Mouse (Mus musculus): ENCODE data around the gene Tmem212. TPM values are rescaled to one million over a fixed set of nuclear protein-coding genes. Genes with fewer than 3 reads are reported as not detected.

Tmem212 gene
- polyA plus RNA-seq, 2 experiments: not detected

- no peak for DNase-seq (ENCODE audit: low spot score)
- H3K36me3 ChIP-seq (ENCODE audit: control insufficient read depth, insufficient read depth, low read length): no peaks in the 10 kb centered on the region
- H3K9me3 ChIP-seq (ENCODE audit: control insufficient read depth, low read length): no peaks in the 10 kb centered on the region
- H3K27me3 ChIP-seq (ENCODE audit: control insufficient read depth, insufficient read depth, low read length): no peaks in the 10 kb centered on the region
- WGBS: 61% methylated on average over 3 of the region's 3 CpGs
- no peak overlapping the region for H3K27ac ChIP-seq (replicated peaks; ENCODE audit: low read depth, low read length)
- TF ChIP-seq POLR2A (IDR thresholded peaks at IDR 0.05; ENCODE audit: borderline replicate concordance, extremely low read depth, insufficient read depth, insufficient read length): no peak
- ATAC-seq (ENCODE audit: low FRiP score, low read depth): no peak
- no peak overlapping the region for H3K9ac ChIP-seq (ENCODE audit: low read depth, low read length, severe bottlenecking)
- H3K4me2 ChIP-seq (replicated peaks; ENCODE audit: low read depth, low read length, severe bottlenecking): no peak overlapping the region
- no peak overlapping the region for H3K4me3 ChIP-seq (replicated peaks; ENCODE audit: low read length)
- H3K4me1 ChIP-seq (ENCODE audit: control insufficient read depth, insufficient read depth, low read length): peaks cover 16% of the 10 kb centered on the region
Measured at GRCm38 (mm10) chr3:27867731-27868130, 28.4 kb downstream of the Tmem212 start.

GRCm38 (mm10) chr3:27862821-27863740 lies 33.1 kb downstream of the Tmem212 start:
- TF ChIP-seq POLR2A (IDR thresholded peaks at IDR 0.05; ENCODE audit: borderline replicate concordance, extremely low read depth, insufficient read depth, insufficient read length): peak; percentile 67; the same call in 1 of the 2 replicates
- Histone ChIP-seq H3K9ac (ENCODE audit: low read depth, low read length, severe bottlenecking) (peak overlapping the region; percentile 54), H3K27me3 (ENCODE audit: control insufficient read depth, insufficient read depth, low read length) (no peaks in the 10 kb centered on the region), H3K4me2 (replicated peaks; ENCODE audit: low read depth, low read length, severe bottlenecking) (peak overlapping the region; percentile 49), H3K27ac (replicated peaks; ENCODE audit: low read depth, low read length) (peak overlapping the region; percentile 94), H3K4me1 (ENCODE audit: control insufficient read depth, insufficient read depth, low read length) (peaks cover 48% of the 10 kb centered on the region), H3K4me3 (replicated peaks; ENCODE audit: low read length) (peak overlapping the region; percentile 24), H3K9me3 (ENCODE audit: control insufficient read depth, low read length) (no peaks in the 10 kb centered on the region), H3K36me3 (ENCODE audit: control insufficient read depth, insufficient read depth, low read length) (no peaks in the 10 kb centered on the region)
- ATAC-seq (ENCODE audit: low FRiP score, low read depth): peak; percentile 91
- 3% methylated on average over 16 of the region's 16 CpGs for WGBS
- peak; percentile 96 for DNase-seq (ENCODE audit: low spot score)

GRCm38 (mm10) chr3:27861601-27862000 lies 34.6 kb downstream of the Tmem212 start:
- H3K4me1 ChIP-seq (ENCODE audit: control insufficient read depth, insufficient read depth, low read length): peaks cover 50% of the 10 kb centered on the region
- peak; percentile 27 for DNase-seq (ENCODE audit: low spot score)
- H3K27ac ChIP-seq (replicated peaks; ENCODE audit: low read depth, low read length): no peak overlapping the region
- no peaks in the 10 kb centered on the region for H3K27me3 ChIP-seq (ENCODE audit: control insufficient read depth, insufficient read depth, low read length)
- ATAC-seq (ENCODE audit: low FRiP score, low read depth): no peak
- no peaks in the 10 kb centered on the region for H3K9me3 ChIP-seq (ENCODE audit: control insufficient read depth, low read length)
- no peak overlapping the region for H3K4me2 ChIP-seq (replicated peaks; ENCODE audit: low read depth, low read length, severe bottlenecking)
- H3K9ac ChIP-seq (ENCODE audit: low read depth, low read length, severe bottlenecking): no peak overlapping the region
- no peaks in the 10 kb centered on the region for H3K36me3 ChIP-seq (ENCODE audit: control insufficient read depth, insufficient read depth, low read length)
- 73% methylated on average over 6 of the region's 6 CpGs for WGBS
- TF ChIP-seq POLR2A (IDR thresholded peaks at IDR 0.05; ENCODE audit: borderline replicate concordance, extremely low read depth, insufficient read depth, insufficient read length): no peak
- no peak overlapping the region for H3K4me3 ChIP-seq (replicated peaks; ENCODE audit: low read length)

GRCm38 (mm10) chr3:27861086-27861485 lies 35.1 kb downstream of the Tmem212 start:
- DNase-seq (ENCODE audit: low spot score): no peak
- H3K4me3 ChIP-seq (replicated peaks; ENCODE audit: low read length): no peak overlapping the region
- no peak for ATAC-seq (ENCODE audit: low FRiP score, low read depth)

GRCm38 (mm10) chr3:27859161-27859561 lies 37.0 kb downstream of the Tmem212 start:
- H3K9ac ChIP-seq (ENCODE audit: low read depth, low read length, severe bottlenecking): no peak overlapping the region
- DNase-seq (ENCODE audit: low spot score) (peak; percentile 62), ATAC-seq (ENCODE audit: low FRiP score, low read depth) (peak; percentile 66)
- WGBS: 5% methylated on average over 5 of the region's 5 CpGs
- TF ChIP-seq POLR2A (IDR thresholded peaks at IDR 0.05; ENCODE audit: borderline replicate concordance, extremely low read depth, insufficient read depth, insufficient read length): no peak
- no peaks in the 10 kb centered on the region for H3K9me3 ChIP-seq (ENCODE audit: control insufficient read depth, low read length)
- H3K4me3 ChIP-seq (replicated peaks; ENCODE audit: low read length): no peak overlapping the region
- no peaks in the 10 kb centered on the region for H3K36me3 ChIP-seq (ENCODE audit: control insufficient read depth, insufficient read depth, low read length)
- H3K4me2 ChIP-seq (replicated peaks; ENCODE audit: low read depth, low read length, severe bottlenecking): peak overlapping the region; percentile 32; the same call in 1 of the 2 replicates
- peaks cover 50% of the 10 kb centered on the region for H3K4me1 ChIP-seq (ENCODE audit: control insufficient read depth, insufficient read depth, low read length)
- peak overlapping the region; percentile 68 for H3K27ac ChIP-seq (replicated peaks; ENCODE audit: low read depth, low read length)
- no peaks in the 10 kb centered on the region for H3K27me3 ChIP-seq (ENCODE audit: control insufficient read depth, insufficient read depth, low read length)

More at GRCm38 (mm10) chr3:27861086-27861485, 35.1 kb downstream of the Tmem212 start:
- Histone ChIP-seq H3K27me3 (ENCODE audit: control insufficient read depth, insufficient read depth, low read length) (no peaks in the 10 kb centered on the region), H3K4me2 (replicated peaks; ENCODE audit: low read depth, low read length, severe bottlenecking) (no peak overlapping the region), H3K36me3 (ENCODE audit: control insufficient read depth, insufficient read depth, low read length) (no peaks in the 10 kb centered on the region), H3K9ac (ENCODE audit: low read depth, low read length, severe bottlenecking) (no peak overlapping the region), H3K9me3 (ENCODE audit: control insufficient read depth, low read length) (no peaks in the 10 kb centered on the region), H3K4me1 (ENCODE audit: control insufficient read depth, insufficient read depth, low read length) (peaks cover 48% of the 10 kb centered on the region), H3K27ac (replicated peaks; ENCODE audit: low read depth, low read length) (no peak overlapping the region)
- TF ChIP-seq POLR2A (IDR thresholded peaks at IDR 0.05; ENCODE audit: borderline replicate concordance, extremely low read depth, insufficient read depth, insufficient read length): no peak
- WGBS: 83% methylated on average over 6 of the region's 6 CpGs

Measured in limb, embryonic 14.5 days (tissue).